ENCODE assay signal across 8 mouse cellular contexts in the genomic region with DNA sequence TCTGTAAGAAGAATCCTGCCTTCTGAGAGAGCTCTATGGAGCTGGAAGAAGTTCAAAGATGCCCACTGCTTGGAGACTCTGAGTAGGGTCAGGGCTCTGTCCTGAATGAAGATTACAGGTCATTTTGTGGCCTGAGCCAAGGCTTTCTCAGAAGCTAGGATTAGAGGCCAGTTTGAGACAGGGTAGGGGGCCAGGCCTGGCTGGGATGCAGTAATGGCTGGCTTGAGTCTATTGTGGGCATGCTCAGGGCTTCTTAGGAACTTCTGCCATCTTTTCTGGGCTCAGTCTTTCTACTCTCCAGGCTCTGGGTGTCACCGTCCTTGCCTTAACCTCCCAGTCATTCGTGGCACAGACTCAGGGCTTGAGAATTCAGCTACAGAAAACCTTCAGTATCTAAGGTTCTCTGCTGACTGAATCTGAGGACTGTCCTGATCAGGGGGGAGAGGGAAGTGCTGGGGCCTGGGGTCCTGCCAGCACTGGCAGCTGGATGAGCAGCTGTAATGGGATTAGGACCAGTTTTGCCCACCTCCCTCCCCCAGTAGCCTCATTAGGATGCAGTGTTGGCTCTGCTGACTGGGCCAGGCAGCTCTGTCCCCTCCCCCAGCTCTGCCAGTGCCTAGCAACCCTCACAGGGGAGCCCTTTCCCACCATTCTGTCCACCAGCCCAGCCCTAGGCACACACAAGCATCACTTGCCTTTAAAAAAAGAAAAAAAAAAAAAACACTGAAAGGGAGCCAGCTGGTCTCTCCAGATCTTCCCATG. TPM values are rescaled to one million over a fixed set of nuclear protein-coding genes. Genes with fewer than 3 reads are reported as not detected.
DNase-seq lines count a peak whose midpoint lies in the region; ATAC-seq and TF ChIP-seq lines count a peak whose summit lies in the region.

No protein-coding gene starts in this region.

- H3K9ac ChIP-seq in lung, embryonic 14.5 days = no peak overlapping the region; the same call in 1 of the 2 replicates
- no peak overlapping the region for H3K9ac ChIP-seq in midbrain, embryonic 12.5 days (replicated peaks)
- H3K9ac ChIP-seq in stomach, postnatal 0 days (ENCODE audit: low read length) = no peak overlapping the region

- no peaks in the 10 kb centered on the region for H3K36me3 ChIP-seq in lung, embryonic 14.5 days (ENCODE audit: insufficient read depth)
- no peaks in the 10 kb centered on the region for H3K36me3 ChIP-seq in midbrain, embryonic 12.5 days
- H3K36me3 ChIP-seq in stomach, postnatal 0 days (ENCODE audit: control insufficient read depth, insufficient read depth, low read length) = no peaks in the 10 kb centered on the region

- peak; percentile 11 for DNase-seq in lung, embryonic 14.5 days
- DNase-seq in lung, adult 2 months = no peak
- peak; percentile 26 for DNase-seq in heart, postnatal 4 days
- no peak for DNase-seq in stomach, postnatal 0 days (ENCODE audit: low spot score)
- no peak for DNase-seq in kidney, adult 8-10 months
- DNase-seq in liver = no peak
- no peak for DNase-seq in kidney, postnatal 25 days

- no peak overlapping the region for H3K4me3 ChIP-seq in lung, embryonic 14.5 days (ENCODE audit: low read depth, low read length)
- no peak overlapping the region for H3K4me3 ChIP-seq in lung, adult 2 months (replicated peaks; ENCODE audit: extremely low read depth, low read depth, low read length)
- no peak overlapping the region for H3K4me3 ChIP-seq in midbrain, embryonic 12.5 days
- no peak overlapping the region for H3K4me3 ChIP-seq in stomach, postnatal 0 days (ENCODE audit: low read depth, low read length)

- no peaks in the 10 kb centered on the region for H3K9me3 ChIP-seq in lung, embryonic 14.5 days (ENCODE audit: low read depth, low read length)
- no peaks in the 10 kb centered on the region for H3K9me3 ChIP-seq in midbrain, embryonic 12.5 days
- H3K9me3 ChIP-seq in stomach, postnatal 0 days (ENCODE audit: control insufficient read depth, low read length) = no peaks in the 10 kb centered on the region

- no peak for TF ChIP-seq EP300 in stomach, postnatal 0 days (optimal IDR thresholded peaks at IDR 0.05)

- 0 out of 2 replicates have a peak, but pooled peaks have one; percentile 31 for ATAC-seq in lung, embryonic 14.5 days (ENCODE audit: insufficient read depth)
- peak; percentile 98 for ATAC-seq in midbrain, embryonic 12.5 days (ENCODE audit: low FRiP score, low read depth)
- ATAC-seq in stomach, postnatal 0 days (ENCODE audit: low FRiP score, low TSS enrichment) = 0 out of 2 replicates have a peak, but pooled peaks have one; percentile 26

- no peak for TF ChIP-seq CTCF in lung, embryonic 14.5 days (IDR thresholded peaks at IDR 0.05; ENCODE audit: low read depth)
- TF ChIP-seq CTCF in lung, adult 2 months (IDR thresholded peaks at IDR 0.05; ENCODE audit: insufficient read depth, low read length) = no peak
- TF ChIP-seq CTCF in stomach, postnatal 0 days (IDR thresholded peaks at IDR 0.05; ENCODE audit: low read depth) = no peak

- no peaks in the 10 kb centered on the region for H3K4me1 ChIP-seq in lung, embryonic 14.5 days (ENCODE audit: insufficient read depth)
- no peaks in the 10 kb centered on the region for H3K4me1 ChIP-seq in lung, adult 2 months (ENCODE audit: control insufficient read depth, insufficient read depth, low read length)
- H3K4me1 ChIP-seq in midbrain, embryonic 12.5 days = peaks cover 40% of the 10 kb centered on the region
- H3K4me1 ChIP-seq in stomach, postnatal 0 days (replicated peaks; ENCODE audit: control insufficient read depth, insufficient read depth) = no peaks in the 10 kb centered on the region

- H3K27ac ChIP-seq in lung, embryonic 14.5 days (ENCODE audit: low read depth) = no peak overlapping the region
- H3K27ac ChIP-seq in midbrain, embryonic 12.5 days (replicated peaks) = peak overlapping the region; percentile 87
- 0 out of 2 replicates have a peak overlapping the region, but pooled peaks have one; percentile 49 for H3K27ac ChIP-seq in stomach, postnatal 0 days (replicated peaks)

- no peak for TF ChIP-seq POLR2A in lung, adult 2 months (IDR thresholded peaks at IDR 0.05; ENCODE audit: borderline replicate concordance, extremely low read depth, low read depth, low read length)

- H3K4me2 ChIP-seq in lung, embryonic 14.5 days = no peak overlapping the region
- no peak overlapping the region for H3K4me2 ChIP-seq in midbrain, embryonic 12.5 days (replicated peaks)
- no peak overlapping the region for H3K4me2 ChIP-seq in stomach, postnatal 0 days (replicated peaks; ENCODE audit: low read depth)

- 24% methylated on average over 2 of the region's 2 CpGs for WGBS in lung, embryonic 14.5 days
- 42% methylated on average over 2 of the region's 2 CpGs for WGBS in lung, adult 2 months
- WGBS in midbrain, embryonic 12.5 days = 4% methylated on average over 2 of the region's 2 CpGs
- 34% methylated on average over 2 of the region's 2 CpGs for WGBS in stomach, postnatal 0 days

- H3K27me3 ChIP-seq in lung, embryonic 14.5 days (ENCODE audit: insufficient read depth, low read length) = no peaks in the 10 kb centered on the region
- H3K27me3 ChIP-seq in midbrain, embryonic 12.5 days = no peaks in the 10 kb centered on the region
- H3K27me3 ChIP-seq in stomach, postnatal 0 days (ENCODE audit: control insufficient read depth, insufficient read depth, low read length) = no peaks in the 10 kb centered on the region

RNA-seq across cellular contexts. Expression of a gene that starts 7.7 kb away (rescaled TPM):
- polyA plus RNA-seq in lung, embryonic 14.5 days (2014; fragmentation: Nextera tagmentation; extraction: Ambion mirVana) = 0.60 and 0.61 TPM in 2 replicates
- polyA plus RNA-seq in lung, adult 2 months (2012; rRNA removed) = 2.9 and 3.9 TPM in 2 replicates
- total RNA-seq in heart, postnatal 4 days (2021) = 10 to 100 TPM in 1 of 2 experiments, 1 to 10 TPM in 1; 8.6 to 11.9 TPM
- 29.8 and 30.5 TPM in 2 replicates for polyA plus RNA-seq in midbrain, embryonic 12.5 days (2016; fragmentation: Nextera tagmentation; extraction: Ambion mirVana)
- 5.4 and 5.5 TPM in 2 replicates for polyA plus RNA-seq in stomach, postnatal 0 days (2015; fragmentation: Nextera tagmentation; extraction: Ambion mirVana)

Comparison
In these comparisons a context has a peak if more than half of its experiments do, and no peak if none do; other contexts are left out.
1. DNase-seq: peak in lung, embryonic 14.5 days (single experiment) and heart, postnatal 4 days (single experiment); none in lung, adult 2 months (single experiment), stomach, postnatal 0 days (single experiment), kidney, adult 8-10 months (0 of 2), liver (single experiment) and kidney, postnatal 25 days (0 of 2).
2. ATAC-seq: peak in every context shown above with its lines; median percentile 98 in midbrain, embryonic 12.5 days; 31 in lung, embryonic 14.5 days; 26 in stomach, postnatal 0 days.